Mouse (Mus musculus) kidney, adult 2 months (tissue): Measurements from ENCODE around the gene Gar1.

Source experiments
- CTCF ChIP-seq: fragments of 200-500 bp; conservative IDR thresholded peaks from 2 replicates; pipeline ENCODE4 v1.5.1; 2011; ENCODE audit warnings: low read depth, mild to moderate bottlenecking, control low read depth, low read length, moderate library complexity, mixed read lengths; ENCODE audit not compliant: insufficient read depth, insufficient read length
- POLR2A ChIP-seq: fragments of 200-500 bp; IDR thresholded peaks from one replicate; pipeline ENCODE4 v1.6.1; 2011; ENCODE audit warnings: low read depth, low read length, control low read depth

DNA sequence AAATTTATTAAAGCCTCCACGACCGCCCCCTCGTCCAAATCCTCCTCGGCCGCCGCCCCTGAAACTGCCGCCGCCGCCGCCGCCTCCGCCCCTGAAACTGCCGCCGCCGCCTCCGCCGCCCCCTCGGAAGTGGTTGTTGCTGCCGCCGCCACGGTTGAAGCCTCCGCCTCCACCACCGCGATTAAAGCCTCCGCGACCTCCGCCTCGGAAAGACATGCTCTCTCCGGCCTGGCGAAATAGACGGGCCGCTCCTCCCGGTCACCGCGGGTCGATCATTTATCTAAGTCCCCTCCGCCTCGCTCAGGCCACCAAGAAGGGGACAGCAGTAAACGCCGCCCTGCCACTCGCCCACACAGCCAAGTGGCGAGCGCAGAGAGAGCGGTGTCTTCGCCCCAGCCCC, 570 bp downstream of the Gar1 start:
- TF ChIP-seq CTCF (no peak), POLR2A (no peak)
